Mouse (Mus musculus) stomach, postnatal 0 days (tissue): ENCODE results near the gene A630076J17Rik. TPM values are rescaled to one million over a fixed set of nuclear protein-coding genes. Genes with fewer than 3 reads are reported as not detected.
A peak's percentile ranks its signal among the peaks of the same experiment; 100 is the strongest.

Source experiments
- ATAC-seq: fragments of 200-750 bp; cut with Nextera tagmentation; 2 replicates; pipeline ENCODE4 v1.8.0; 2017; ENCODE audit not compliant: low FRiP score, low TSS enrichment
- DNase-seq: peaks from one replicate; pipeline ENCODE4 v3.0.0-alpha.2; 2016; ENCODE audit warnings: low spot score
- H3K27ac ChIP-seq: fragments of 300-500 bp; sonication (generic); replicated peaks from 2 replicates; pipeline ENCODE4 v1.5.1; 2014; ENCODE audit warnings: mild to moderate bottlenecking, control low read depth
- H3K27me3 ChIP-seq: fragments of 300-500 bp; sonication (generic); 2 replicates; pipeline ENCODE4 v1.6.1; 2014; ENCODE audit warnings: low read length; ENCODE audit not compliant: control insufficient read depth, insufficient read depth
- H3K36me3 ChIP-seq: fragments of 300-500 bp; sonication (generic); 2 replicates; pipeline ENCODE4 v1.6.1; 2014; ENCODE audit warnings: low read length, mixed read lengths; ENCODE audit not compliant: control insufficient read depth, insufficient read depth
- H3K4me1 ChIP-seq: fragments of 300-500 bp; sonication (generic); replicated peaks from 2 replicates; pipeline ENCODE4 v1.6.1; 2014; ENCODE audit warnings: antibody characterized with exemption; ENCODE audit not compliant: control insufficient read depth, insufficient read depth
- H3K4me2 ChIP-seq: fragments of 300-500 bp; sonication (generic); replicated peaks from 2 replicates; pipeline ENCODE4 v1.6.1; 2014; ENCODE audit warnings: low read depth, mild to moderate bottlenecking, control low read depth, moderate library complexity
- H3K4me3 ChIP-seq: fragments of 300-500 bp; sonication (generic); 2 replicates; pipeline ENCODE4 v1.5.1; 2014; ENCODE audit warnings: low read depth, low read length, control low read depth
- H3K9ac ChIP-seq: fragments of 300-500 bp; sonication (generic); 2 replicates; pipeline ENCODE4 v1.6.1; 2014; ENCODE audit warnings: mild to moderate bottlenecking, low read length, control low read depth, mixed read lengths
- H3K9me3 ChIP-seq: fragments of 300-500 bp; sonication (generic); 2 replicates; pipeline ENCODE4 v1.6.1; 2016; ENCODE audit warnings: low read length; ENCODE audit not compliant: control insufficient read depth
- CTCF ChIP-seq: IDR thresholded peaks from 2 replicates; pipeline ENCODE4 v1.5.1; 2016; ENCODE audit warnings: antibody characterized with exemption, low read depth, mild to moderate bottlenecking, moderate library complexity
- EP300 ChIP-seq: optimal IDR thresholded peaks from 2 replicates; pipeline ENCODE3; 2016; ENCODE audit warnings: antibody characterized with exemption
- WGBS: fragments of 180-500 bp; shearing (Covaris S2); extraction: QIAGEN DNeasy Blood & Tissue Kit; methylation state at CpG from one replicate; pipeline ENCODE4 v1.1.7; 2014; 5-methylcytosine and 5-hydroxymethylcytosine counted together
- polyA plus RNA-seq: library from polyadenylated mRNA; unstranded; fragments of >200 nt; fragmentation: Nextera tagmentation; extraction: Ambion mirVana; gene quantifications from 2 replicates; pipeline ENCODE4 v1.2.1, GENCODE M21; 2015

Gene A630076J17Rik
- polyA plus RNA-seq, 1 experiment from 2014 or later, result 32.7 TPM

GRCm38 (mm10) chr3:107206490-107207150 is 23.8 kb upstream of the A630076J17Rik start:
- H3K9me3 ChIP-seq, result no peaks in the 10 kb centered on the region
- no peak overlapping the region for H3K4me2 ChIP-seq
- no peak for ATAC-seq
- 40% methylated on average over 4 of the region's 4 CpGs for WGBS
- H3K27me3 ChIP-seq, result no peaks in the 10 kb centered on the region
- TF ChIP-seq CTCF, result no peak
- no peak for TF ChIP-seq EP300
- H3K4me3 ChIP-seq, result no peak overlapping the region
- peak overlapping the region; percentile 35; the same call in 1 of the 2 replicates for H3K27ac ChIP-seq
- no peak for DNase-seq
- H3K4me1 ChIP-seq, result no peaks in the 10 kb centered on the region
- no peak overlapping the region for H3K9ac ChIP-seq
- no peaks in the 10 kb centered on the region for H3K36me3 ChIP-seq

GRCm38 (mm10) chr3:107207625-107208253 is 22.7 kb upstream of the A630076J17Rik start:
- no peaks in the 10 kb centered on the region for H3K9me3 ChIP-seq
- H3K27ac ChIP-seq, result no peak overlapping the region; the same call in 1 of the 2 replicates
- ATAC-seq, result no peak
- H3K27me3 ChIP-seq, result no peaks in the 10 kb centered on the region
- TF ChIP-seq EP300 (no peak), CTCF (no peak)
- no peak overlapping the region for H3K9ac ChIP-seq
- DNase-seq, result no peak
- H3K4me1 ChIP-seq, result no peaks in the 10 kb centered on the region
- H3K4me2 ChIP-seq, result no peak overlapping the region
- H3K4me3 ChIP-seq, result no peak overlapping the region
- WGBS, result 51% methylated on average over 7 of the region's 7 CpGs
- no peaks in the 10 kb centered on the region for H3K36me3 ChIP-seq

DNA sequence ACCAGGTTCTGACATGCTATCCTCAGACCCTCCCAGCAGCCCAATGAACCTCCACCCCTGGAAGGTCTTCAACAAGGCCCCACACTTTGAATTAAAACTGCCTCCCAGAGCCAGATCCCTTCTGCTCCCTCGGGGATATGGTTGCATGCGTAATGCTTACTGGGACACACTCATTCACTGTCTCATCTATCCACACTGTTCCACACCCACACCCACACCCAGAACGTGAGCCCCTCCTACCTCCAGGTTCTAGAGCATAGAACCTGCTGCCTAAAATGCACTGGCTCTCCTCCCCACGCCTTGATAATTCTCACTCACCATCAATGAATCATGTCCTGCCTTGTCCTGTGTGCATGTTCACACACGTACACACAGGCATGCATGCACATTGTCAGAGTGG is 15.8 kb upstream of the A630076J17Rik start:
- Histone ChIP-seq H3K9ac (no peak overlapping the region; the same call in 1 of the 2 replicates), H3K36me3 (no peaks in the 10 kb centered on the region), H3K27me3 (no peaks in the 10 kb centered on the region), H3K4me2 (no peak overlapping the region), H3K4me1 (no peaks in the 10 kb centered on the region), H3K27ac (no peak overlapping the region), H3K4me3 (no peak overlapping the region), H3K9me3 (no peaks in the 10 kb centered on the region)
- TF ChIP-seq EP300, result no peak
- TF ChIP-seq CTCF, result no peak
- WGBS, result 62% methylated on average over 5 of the region's 5 CpGs
- 0 out of 2 replicates have a peak, but pooled peaks have one; percentile 1 for ATAC-seq
- DNase-seq, result no peak

- 52% methylated on average over 8 of the region's 8 CpGs for WGBS
- H3K36me3 ChIP-seq, result no peaks in the 10 kb centered on the region
- ATAC-seq, result no peak
- no peaks in the 10 kb centered on the region for H3K9me3 ChIP-seq
- H3K9ac ChIP-seq, result no peak overlapping the region
- H3K27ac ChIP-seq, result no peak overlapping the region
- H3K4me2 ChIP-seq, result no peak overlapping the region
- peak; percentile 61 for DNase-seq
- no peak overlapping the region for H3K4me3 ChIP-seq
- H3K27me3 ChIP-seq, result no peaks in the 10 kb centered on the region
- no peak for TF ChIP-seq CTCF
- TF ChIP-seq EP300, result no peak
- no peaks in the 10 kb centered on the region for H3K4me1 ChIP-seq
Observed at GRCm38 (mm10) chr3:107216400-107217100, 13.9 kb upstream of the A630076J17Rik start.

- WGBS, result 67% methylated on average over 3 of the region's 3 CpGs
- Histone ChIP-seq H3K4me3 (no peak overlapping the region), H3K4me2 (no peak overlapping the region), H3K9ac (no peak overlapping the region), H3K27ac (no peak overlapping the region), H3K9me3 (no peaks in the 10 kb centered on the region), H3K36me3 (no peaks in the 10 kb centered on the region), H3K27me3 (no peaks in the 10 kb centered on the region), H3K4me1 (no peaks in the 10 kb centered on the region)
- TF ChIP-seq CTCF (no peak), EP300 (no peak)
- ATAC-seq (no peak), DNase-seq (no peak)
Observed at GRCm38 (mm10) chr3:107217101-107217480, 13.3 kb upstream of the A630076J17Rik start.

GRCm38 (mm10) chr3:107218572-107218971 is 11.8 kb upstream of the A630076J17Rik start:
- peak overlapping the region; percentile 25; the same call in 1 of the 2 replicates for H3K27ac ChIP-seq
- no peaks in the 10 kb centered on the region for H3K27me3 ChIP-seq
- DNase-seq (no peak), ATAC-seq (no peak)
- 0 out of 2 replicates have a peak overlapping the region, but pooled peaks have one; percentile 9 for H3K9ac ChIP-seq
- no peak for TF ChIP-seq CTCF
- TF ChIP-seq EP300, result no peak
- H3K36me3 ChIP-seq, result no peaks in the 10 kb centered on the region
- H3K4me2 ChIP-seq, result peak overlapping the region; percentile 34; the same call in 1 of the 2 replicates
- 77% methylated on average over 7 of the region's 7 CpGs for WGBS
- H3K9me3 ChIP-seq, result no peaks in the 10 kb centered on the region
- no peaks in the 10 kb centered on the region for H3K4me1 ChIP-seq
- H3K4me3 ChIP-seq, result 0 out of 2 replicates have a peak overlapping the region, but pooled peaks have one; percentile 1
